Mouse (Mus musculus): Measurements from ENCODE around the gene Gm49601. TPM values are rescaled to one million over a fixed set of nuclear protein-coding genes. Genes with fewer than 3 reads are reported as not detected.

Gene Gm49601
- polyA plus RNA-seq, 1 experiment from 2014 or later = 4.7 TPM

DNA sequence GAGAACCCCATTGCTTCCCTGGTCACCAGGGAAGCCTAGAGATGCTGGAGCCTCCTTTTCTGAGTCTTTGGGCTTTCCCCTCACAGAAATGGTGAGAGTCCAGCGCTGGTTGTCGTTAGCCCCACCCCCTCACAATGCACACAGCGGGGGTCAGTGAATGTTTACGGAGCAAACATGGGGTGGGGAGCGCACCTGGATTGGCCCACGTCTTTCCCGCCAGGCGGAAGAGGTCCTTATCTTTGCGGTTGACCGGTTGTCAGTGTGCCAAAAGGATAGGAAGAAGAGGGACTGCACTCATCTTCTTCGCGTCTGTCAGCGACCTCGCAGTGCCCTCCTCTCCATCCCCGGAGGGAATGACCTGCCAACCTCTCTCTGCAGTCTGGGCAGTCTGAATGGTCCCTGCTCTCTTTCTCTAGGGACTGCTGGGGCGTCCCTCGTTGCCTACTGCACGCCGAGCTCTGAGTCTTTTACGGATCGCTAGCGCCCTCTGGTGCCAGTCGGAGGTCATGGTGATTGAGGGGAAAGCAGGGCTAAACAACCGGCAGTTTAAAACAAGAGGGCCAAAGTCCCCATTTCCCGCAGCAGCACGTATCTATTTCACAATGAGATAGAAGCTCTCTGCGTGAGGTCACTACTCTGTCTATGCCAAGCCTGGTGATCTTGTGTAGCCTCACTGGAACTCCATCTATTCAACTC lies 8.7 kb downstream of the Gm49601 start:
- no peaks in the 10 kb centered on the region for H3K9me3 ChIP-seq (replicated peaks)
- H3K36me3 ChIP-seq = peaks cover 3% of the 10 kb centered on the region
- WGBS = 2% methylated on average over 27 of the region's 27 CpGs
- peaks cover 60% of the 10 kb centered on the region for H3K4me1 ChIP-seq
- peak overlapping the region; percentile 29 for H3K4me3 ChIP-seq
- peaks cover 94% of the 10 kb centered on the region for H3K27me3 ChIP-seq (ENCODE audit: low read depth, poor library complexity, severe bottlenecking)
- peak; percentile 95 for DNase-seq (ENCODE audit: low spot score)
- H3K27ac ChIP-seq = no peak overlapping the region

DNA sequence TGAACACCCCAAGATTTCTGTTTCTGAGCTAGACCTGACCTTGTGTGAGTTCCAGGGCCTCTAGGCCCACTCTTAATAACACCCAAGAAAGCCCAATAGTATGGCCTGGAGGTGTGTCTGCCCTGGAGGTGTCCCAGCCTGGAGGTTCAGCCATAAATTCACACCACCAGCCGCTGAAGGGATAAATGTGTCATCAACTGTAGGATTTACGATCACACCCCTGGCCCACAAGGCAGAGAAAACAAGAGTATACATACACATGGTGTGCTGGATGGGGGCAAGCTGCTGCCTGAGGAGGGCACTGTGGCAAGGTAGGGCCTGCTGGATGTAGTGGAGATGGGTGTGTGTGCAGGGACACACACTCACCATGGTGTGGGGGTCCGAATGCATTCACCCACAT lies 12.9 kb downstream of the Gm49601 start:
- Histone ChIP-seq H3K27me3 (ENCODE audit: low read depth, poor library complexity, severe bottlenecking) (peaks cover 94% of the 10 kb centered on the region), H3K36me3 (no peaks in the 10 kb centered on the region), H3K4me3 (no peak overlapping the region), H3K4me1 (peaks cover 66% of the 10 kb centered on the region), H3K9me3 (replicated peaks) (no peaks in the 10 kb centered on the region), H3K27ac (peak overlapping the region; percentile 27; the same call in 1 of the 2 replicates)
- 47% methylated on average over 3 of the region's 3 CpGs for WGBS
- peak; percentile 68 for DNase-seq (ENCODE audit: low spot score)

DNA sequence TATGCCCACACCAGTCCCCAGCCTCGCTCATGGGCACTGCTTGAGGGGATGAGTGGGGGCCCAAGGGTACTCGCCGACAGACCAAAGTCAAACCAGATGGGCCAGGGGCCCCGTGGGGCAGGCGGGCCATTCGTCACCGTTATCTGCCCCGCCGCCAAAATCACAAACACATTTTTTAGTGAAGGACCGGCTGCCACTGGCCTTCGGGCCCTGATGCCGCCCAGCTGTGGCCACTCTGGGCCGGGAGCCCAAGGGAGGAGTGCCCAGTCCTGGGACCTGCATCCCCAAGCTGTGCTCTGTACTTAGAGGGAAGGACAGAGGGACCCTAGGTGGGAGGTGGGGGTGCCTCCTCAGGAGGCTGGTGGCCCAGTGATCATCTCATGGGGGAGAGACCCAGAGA lies 14.5 kb downstream of the Gm49601 start:
- Histone ChIP-seq H3K36me3 (no peaks in the 10 kb centered on the region), H3K9me3 (replicated peaks) (no peaks in the 10 kb centered on the region), H3K27ac (no peak overlapping the region), H3K4me1 (peaks cover 64% of the 10 kb centered on the region), H3K27me3 (ENCODE audit: low read depth, poor library complexity, severe bottlenecking) (peaks cover 94% of the 10 kb centered on the region), H3K4me3 (no peak overlapping the region)
- DNase-seq (ENCODE audit: low spot score) = peak; percentile 65
- 9% methylated on average over 13 of the region's 13 CpGs for WGBS

DNA sequence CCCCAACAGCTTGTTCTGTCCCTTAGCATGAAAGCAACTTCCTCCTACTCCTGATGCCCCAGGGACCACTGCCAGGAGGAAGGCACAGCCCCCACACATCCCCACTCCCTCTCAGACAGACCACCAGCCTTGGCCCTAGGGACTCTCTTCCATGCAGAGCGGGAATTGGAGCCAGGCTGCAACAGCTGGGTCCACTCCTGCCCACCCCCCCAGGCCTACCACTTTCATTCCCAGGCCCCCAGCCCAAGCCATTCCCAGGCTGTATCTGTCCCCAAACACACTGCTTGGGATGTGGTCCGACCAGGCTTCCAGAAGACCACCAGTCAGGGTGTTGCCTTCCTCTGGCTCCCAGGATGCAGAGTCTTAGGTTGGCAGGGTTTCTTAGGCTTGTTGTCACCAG lies 17.1 kb downstream of the Gm49601 start:
- H3K27me3 ChIP-seq (ENCODE audit: low read depth, poor library complexity, severe bottlenecking) = peaks cover 94% of the 10 kb centered on the region

DNA sequence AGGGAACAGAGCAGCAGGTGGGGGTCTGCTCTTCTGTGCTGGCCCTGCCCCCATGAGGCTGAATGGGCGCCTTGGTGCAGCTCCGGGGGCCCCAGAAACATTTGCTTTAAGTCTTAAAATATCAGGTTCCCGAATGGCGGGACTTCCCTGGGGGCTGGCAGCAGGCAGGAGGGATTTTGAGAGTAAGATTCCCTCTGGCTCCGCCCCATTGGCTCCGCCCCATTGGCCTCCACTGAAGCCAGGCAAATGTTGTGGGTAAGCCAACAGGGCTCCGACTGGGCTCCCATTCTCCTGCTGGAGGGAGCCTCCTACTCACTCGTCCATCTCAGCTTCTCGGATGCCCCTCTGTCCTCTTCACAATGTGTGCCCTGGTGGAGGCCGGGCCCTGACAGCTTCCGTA lies 18.0 kb downstream of the Gm49601 start:
- H3K27ac ChIP-seq = no peak overlapping the region
- 4% methylated on average over 11 of the region's 11 CpGs for WGBS
- H3K36me3 ChIP-seq = no peaks in the 10 kb centered on the region
- H3K27me3 ChIP-seq (ENCODE audit: low read depth, poor library complexity, severe bottlenecking) = peaks cover 95% of the 10 kb centered on the region
- H3K4me3 ChIP-seq = peak overlapping the region; percentile 9
- no peak for DNase-seq (ENCODE audit: low spot score)
- H3K9me3 ChIP-seq (replicated peaks) = no peaks in the 10 kb centered on the region
- H3K4me1 ChIP-seq = peaks cover 55% of the 10 kb centered on the region

More for the DNA sequence above, 17.1 kb downstream of the Gm49601 start:
- no peak for DNase-seq (ENCODE audit: low spot score)
- H3K27ac ChIP-seq = no peak overlapping the region
- WGBS = 68% methylated on average over 2 of the region's 2 CpGs
- no peaks in the 10 kb centered on the region for H3K9me3 ChIP-seq (replicated peaks)
- peaks cover 58% of the 10 kb centered on the region for H3K4me1 ChIP-seq
- H3K4me3 ChIP-seq = no peak overlapping the region
- no peaks in the 10 kb centered on the region for H3K36me3 ChIP-seq

DNA sequence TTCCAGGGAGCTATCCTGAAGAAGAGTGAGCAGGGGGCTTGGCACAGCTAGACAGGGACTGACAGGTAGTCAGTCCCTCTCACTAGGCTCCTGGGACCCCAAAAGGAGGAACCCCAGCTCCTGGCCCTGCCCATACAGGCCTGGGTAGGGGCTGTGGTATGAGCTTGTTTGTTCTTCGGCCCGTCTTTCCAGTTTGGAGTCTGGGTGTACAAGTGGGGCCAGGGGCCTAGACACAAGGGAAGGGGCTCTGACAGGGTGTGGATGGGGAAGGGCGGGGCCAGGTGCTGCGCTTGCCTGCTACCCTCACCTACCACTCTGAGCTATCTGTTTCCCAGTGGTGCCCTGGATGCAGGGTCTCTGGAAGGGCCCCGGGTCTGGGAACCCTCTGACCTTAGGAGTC lies 20.5 kb downstream of the Gm49601 start:
- H3K27me3 ChIP-seq (ENCODE audit: low read depth, poor library complexity, severe bottlenecking) = peaks cover 79% of the 10 kb centered on the region
- H3K9me3 ChIP-seq (replicated peaks) = no peaks in the 10 kb centered on the region
- 65% methylated on average over 5 of the region's 5 CpGs for WGBS
- DNase-seq (ENCODE audit: low spot score) = no peak
- H3K4me1 ChIP-seq = peaks cover 46% of the 10 kb centered on the region
- peak overlapping the region; percentile 1; the same call in 1 of the 2 replicates for H3K27ac ChIP-seq
- H3K4me3 ChIP-seq = no peak overlapping the region
- no peaks in the 10 kb centered on the region for H3K36me3 ChIP-seq

DNA sequence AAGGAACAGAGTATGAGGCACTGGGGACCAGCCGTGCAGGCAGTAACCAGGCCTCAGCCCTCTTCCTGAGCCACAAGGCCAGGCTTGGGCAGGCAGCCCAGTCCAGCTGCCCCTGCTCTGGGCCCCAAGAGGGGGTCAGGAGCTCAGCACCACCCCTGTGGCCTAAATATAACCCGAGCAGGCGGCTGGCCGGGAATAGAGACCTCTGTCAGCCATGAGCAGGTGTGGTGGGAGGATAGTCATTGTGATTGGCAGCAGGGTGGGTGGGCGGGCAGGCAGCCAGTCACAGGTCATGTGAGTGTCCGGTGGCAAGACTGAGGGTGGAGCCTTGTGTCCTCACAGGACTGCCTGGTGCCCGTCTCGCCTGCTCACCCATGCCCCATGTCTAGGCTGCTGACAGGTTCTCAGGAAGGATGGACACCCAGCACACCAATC lies 21.9 kb downstream of the Gm49601 start:
- 69% methylated on average over 8 of the region's 8 CpGs for WGBS
- Histone ChIP-seq H3K4me3 (no peak overlapping the region), H3K27me3 (ENCODE audit: low read depth, poor library complexity, severe bottlenecking) (peaks cover 79% of the 10 kb centered on the region), H3K4me1 (peaks cover 42% of the 10 kb centered on the region), H3K27ac (peak overlapping the region; percentile 58; the same call in 1 of the 2 replicates), H3K9me3 (replicated peaks) (no peaks in the 10 kb centered on the region), H3K36me3 (no peaks in the 10 kb centered on the region)
- no peak for DNase-seq (ENCODE audit: low spot score)

DNA sequence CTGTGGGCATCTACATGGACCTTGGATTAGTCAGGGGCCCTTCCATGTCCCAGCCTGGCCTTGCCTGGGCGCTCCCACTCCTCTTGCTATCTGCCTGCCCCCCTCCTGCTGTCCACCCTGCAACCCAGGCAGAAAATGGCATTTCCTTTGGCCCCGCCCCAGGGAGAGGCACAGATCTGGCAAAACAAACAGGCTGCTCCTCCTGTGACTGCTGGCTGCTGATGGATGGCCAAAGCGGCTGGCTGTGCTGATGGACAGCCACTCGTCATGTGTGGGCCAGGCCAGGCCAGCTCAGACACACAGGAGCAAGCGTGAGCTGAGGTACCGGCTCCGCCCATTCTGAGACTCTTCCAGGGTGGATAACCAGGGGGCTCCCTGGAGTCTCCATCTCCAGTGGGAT lies 24.8 kb downstream of the Gm49601 start:
- H3K27me3 ChIP-seq (ENCODE audit: low read depth, poor library complexity, severe bottlenecking) = peaks cover 73% of the 10 kb centered on the region
- no peak for DNase-seq (ENCODE audit: low spot score)
- no peak overlapping the region for H3K4me3 ChIP-seq
- peaks cover 29% of the 10 kb centered on the region for H3K4me1 ChIP-seq
- H3K36me3 ChIP-seq = no peaks in the 10 kb centered on the region
- no peaks in the 10 kb centered on the region for H3K9me3 ChIP-seq (replicated peaks)
- H3K27ac ChIP-seq = no peak overlapping the region; the same call in 1 of the 2 replicates
- WGBS = 61% methylated on average over 7 of the region's 7 CpGs

DNA sequence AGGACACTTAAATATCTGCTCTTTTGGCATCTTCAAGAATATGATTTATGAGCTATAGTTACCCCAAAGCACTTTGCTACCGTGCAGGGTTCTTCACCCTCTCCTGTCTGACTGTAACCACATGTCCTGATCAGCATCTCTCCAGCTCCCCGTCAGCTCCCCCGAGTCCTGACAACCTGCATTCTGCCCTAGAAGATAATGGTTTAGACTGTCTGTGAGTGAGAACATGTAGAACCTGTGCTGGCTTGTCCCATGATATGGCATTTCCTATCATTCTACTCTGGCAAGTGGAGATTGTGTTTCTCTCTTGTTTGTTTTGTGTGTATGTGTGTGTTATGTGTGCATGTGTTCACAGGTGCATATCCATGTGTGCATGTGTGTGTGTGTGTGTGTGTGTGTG lies 28.2 kb downstream of the Gm49601 start:
- WGBS = 75% methylated on average over 3 of the region's 3 CpGs
- no peaks in the 10 kb centered on the region for H3K36me3 ChIP-seq
- H3K4me1 ChIP-seq = peaks cover 26% of the 10 kb centered on the region
- no peak for DNase-seq (ENCODE audit: low spot score)
- H3K4me3 ChIP-seq = no peak overlapping the region
- no peak overlapping the region for H3K27ac ChIP-seq
- no peaks in the 10 kb centered on the region for H3K9me3 ChIP-seq (replicated peaks)
- peaks cover 76% of the 10 kb centered on the region for H3K27me3 ChIP-seq (ENCODE audit: low read depth, poor library complexity, severe bottlenecking)

DNA sequence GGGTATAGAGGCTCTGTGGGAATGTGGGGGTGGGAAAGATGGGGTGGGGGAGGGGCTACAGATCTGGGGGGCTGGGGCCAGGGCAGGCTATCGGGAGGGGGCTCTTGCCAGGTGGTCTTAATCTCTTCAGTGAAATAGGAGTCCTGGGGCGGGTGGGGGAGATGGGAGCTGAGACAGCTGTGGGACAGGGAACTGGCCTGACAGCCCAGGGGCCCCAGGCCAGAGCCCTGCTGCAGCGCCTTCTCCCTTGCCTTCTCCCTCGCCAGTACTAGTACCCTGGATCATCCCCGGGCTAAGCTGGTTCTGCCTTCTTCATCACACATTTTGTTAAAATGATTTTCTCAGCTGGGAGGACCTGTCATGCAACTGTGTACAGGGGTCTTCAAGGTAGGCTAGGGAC lies 30.0 kb downstream of the Gm49601 start:
- 40% methylated on average over 5 of the region's 5 CpGs for WGBS
- Histone ChIP-seq H3K9me3 (replicated peaks) (no peaks in the 10 kb centered on the region), H3K27ac (0 out of 2 replicates have a peak overlapping the region, but pooled peaks have one; percentile 9), H3K4me3 (no peak overlapping the region), H3K27me3 (ENCODE audit: low read depth, poor library complexity, severe bottlenecking) (peaks cover 86% of the 10 kb centered on the region), H3K4me1 (peaks cover 20% of the 10 kb centered on the region), H3K36me3 (no peaks in the 10 kb centered on the region)
- no peak for DNase-seq (ENCODE audit: low spot score)

DNA sequence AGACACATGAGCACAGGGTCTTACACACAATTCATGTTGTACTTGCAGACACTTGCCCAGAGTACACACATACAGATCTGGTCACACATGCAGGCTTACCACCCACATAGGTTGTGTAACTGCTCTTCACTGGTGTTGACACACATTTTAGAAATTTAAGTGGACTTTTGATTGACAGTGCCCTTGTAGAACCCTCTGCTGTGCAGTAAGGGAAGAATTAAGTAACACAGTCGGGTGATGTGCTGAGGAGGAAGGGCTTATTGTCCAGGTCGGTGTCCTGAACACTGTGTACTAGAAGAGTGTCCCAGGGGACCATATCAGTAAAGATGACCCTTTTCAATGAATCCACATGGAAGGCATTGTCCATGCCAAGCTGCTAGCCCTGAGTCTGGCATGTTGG lies 32.3 kb downstream of the Gm49601 start:
- 78% methylated on average over 2 of the region's 2 CpGs for WGBS
- peak; percentile 25 for DNase-seq (ENCODE audit: low spot score)
- Histone ChIP-seq H3K27ac (no peak overlapping the region), H3K4me1 (peaks cover 37% of the 10 kb centered on the region), H3K9me3 (replicated peaks) (no peaks in the 10 kb centered on the region), H3K36me3 (no peaks in the 10 kb centered on the region), H3K4me3 (no peak overlapping the region), H3K27me3 (ENCODE audit: low read depth, poor library complexity, severe bottlenecking) (peaks cover 96% of the 10 kb centered on the region)

DNA sequence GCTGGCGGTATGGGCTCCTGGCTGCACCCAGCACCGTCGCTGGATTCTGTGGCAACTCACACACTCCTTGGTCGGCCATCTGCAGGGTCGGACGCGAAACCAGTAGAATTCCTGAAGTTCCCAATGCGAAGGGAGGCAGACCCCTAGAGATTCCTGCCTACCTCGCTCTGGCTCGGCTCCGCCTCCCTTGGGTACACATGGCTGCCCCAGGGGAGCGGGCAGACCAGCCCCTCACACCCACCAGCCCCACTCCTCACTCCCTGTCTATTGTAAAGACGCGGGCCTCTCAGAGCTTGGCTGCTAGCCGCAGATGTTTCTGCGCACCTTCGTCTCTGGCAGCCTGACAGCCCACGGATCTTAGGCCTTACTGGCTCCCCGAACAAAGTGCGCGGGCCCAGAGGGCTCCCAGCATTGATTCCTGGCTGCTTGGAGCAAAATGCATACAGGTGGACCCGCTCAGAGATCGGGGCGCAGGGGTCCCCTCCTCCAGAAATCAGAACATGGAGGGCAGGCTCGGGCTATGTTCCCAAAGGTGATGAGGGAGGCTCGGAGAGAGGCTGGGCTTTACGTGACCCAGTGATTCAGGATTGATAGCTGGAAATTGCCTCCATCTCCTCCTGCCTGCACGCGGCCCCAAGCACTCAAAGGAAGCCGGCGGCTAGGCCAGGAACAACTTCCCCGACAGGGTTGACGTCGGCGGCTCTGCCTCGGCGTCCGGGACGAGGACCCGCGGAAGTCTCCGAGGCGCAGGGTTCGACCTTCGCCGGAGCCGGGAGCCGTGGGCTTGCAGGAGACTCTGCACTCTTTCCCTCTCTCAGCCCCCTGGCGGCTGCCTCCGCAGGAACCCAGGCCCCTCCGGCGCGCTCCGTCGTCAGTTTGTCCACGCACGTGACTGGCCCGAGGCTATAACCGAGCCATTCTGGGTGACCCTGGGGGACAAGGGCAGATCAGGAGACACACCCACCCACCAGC lies 34.9 kb downstream of the Gm49601 start:
- Histone ChIP-seq H3K27ac (peak overlapping the region; percentile 25; the same call in 1 of the 2 replicates), H3K4me3 (peak overlapping the region; percentile 43), H3K4me1 (peaks cover 52% of the 10 kb centered on the region), H3K36me3 (no peaks in the 10 kb centered on the region), H3K27me3 (ENCODE audit: low read depth, poor library complexity, severe bottlenecking) (peaks cover 98% of the 10 kb centered on the region), H3K9me3 (replicated peaks) (no peaks in the 10 kb centered on the region)
- WGBS = under 1% methylated on average over 59 of the region's 59 CpGs
- DNase-seq (ENCODE audit: low spot score) = peak; percentile 82
